Mouse (Mus musculus): ENCODE measurements around the gene Usp12. TPM values are rescaled to one million over a fixed set of nuclear protein-coding genes. Genes with fewer than 3 reads are reported as not detected.
A peak's percentile ranks its signal among the peaks of the same experiment; 100 is the strongest.
"Not testable (repeated sequence)": the region's sequence is repeated elsewhere in the genome, so short reads cannot be mapped to it uniquely, and the experiment has no call there.

Usp12 gene
- total RNA-seq, 4 experiments from 2014 or later: 50.1 to 58.9 (median 54.3) TPM

GRCm38 (mm10) chr5:146750958-146751357 is 43.8 kb downstream of the Usp12 start:
- no peak for DNase-seq (ENCODE audit: low spot score in 2 of 2)

- no peak for DNase-seq (ENCODE audit: low spot score in 2 of 2)
Measured at GRCm38 (mm10) chr5:146750273-146750672, 44.5 kb downstream of the Usp12 start.

- DNase-seq (ENCODE audit: low spot score in 2 of 2): no peak
Measured at GRCm38 (mm10) chr5:146749857-146750256, 44.9 kb downstream of the Usp12 start.

- DNase-seq (ENCODE audit: low spot score in 2 of 2): no peak
Measured at GRCm38 (mm10) chr5:146736970-146737495, 57.8 kb downstream of the Usp12 start.

- DNase-seq (ENCODE audit: low spot score in 2 of 2): no peak
Measured at GRCm38 (mm10) chr5:146736348-146736747, 58.5 kb downstream of the Usp12 start.

- not testable (repeated sequence) for DNase-seq (ENCODE audit: low spot score in 2 of 2)
Measured at GRCm38 (mm10) chr5:146735054-146735453, 59.8 kb downstream of the Usp12 start.

- peak in 1 of 2 experiments; percentile 28 for DNase-seq (ENCODE audit: low spot score in 2 of 2)
Measured at GRCm38 (mm10) chr5:146733888-146734640, 60.7 kb downstream of the Usp12 start.

- DNase-seq (ENCODE audit: low spot score in 2 of 2): no peak
Measured at GRCm38 (mm10) chr5:146733372-146733771, 61.4 kb downstream of the Usp12 start.

GRCm38 (mm10) chr5:146727006-146727405 is 67.8 kb downstream of the Usp12 start:
- DNase-seq (ENCODE audit: low spot score in 2 of 2): no peak

- no peak for DNase-seq (ENCODE audit: low spot score in 2 of 2)
Measured at GRCm38 (mm10) chr5:146724956-146725355, 69.8 kb downstream of the Usp12 start.

GRCm38 (mm10) chr5:146723452-146723851 is 71.4 kb downstream of the Usp12 start:
- no peak for DNase-seq (ENCODE audit: low spot score in 2 of 2)

GRCm38 (mm10) chr5:146722226-146722625 is 72.6 kb downstream of the Usp12 start:
- DNase-seq (ENCODE audit: low spot score in 2 of 2): no peak

GRCm38 (mm10) chr5:146719584-146720356 is 75.0 kb downstream of the Usp12 start:
- no peak for DNase-seq (ENCODE audit: low spot score in 2 of 2)

- DNase-seq (ENCODE audit: low spot score in 2 of 2): no peak
Measured at GRCm38 (mm10) chr5:146713836-146714235, 81.0 kb downstream of the Usp12 start.

- no peak for DNase-seq (ENCODE audit: low spot score in 2 of 2)
Measured at GRCm38 (mm10) chr5:146713088-146713487, 81.7 kb downstream of the Usp12 start.

- no peak for DNase-seq (ENCODE audit: low spot score in 2 of 2)
Measured at GRCm38 (mm10) chr5:146712282-146712918, 82.4 kb downstream of the Usp12 start.

- DNase-seq (ENCODE audit: low spot score in 2 of 2): no peak
Measured at GRCm38 (mm10) chr5:146709361-146709760, 85.4 kb downstream of the Usp12 start.

- peak; percentile 33 to 94 for DNase-seq (ENCODE audit: low spot score in 2 of 2)
Measured at GRCm38 (mm10) chr5:146705815-146706408, 88.9 kb downstream of the Usp12 start.

GRCm38 (mm10) chr5:146705411-146705810 is 89.4 kb downstream of the Usp12 start:
- DNase-seq (ENCODE audit: low spot score in 2 of 2): no peak

GRCm38 (mm10) chr5:146704241-146704640 is 90.6 kb downstream of the Usp12 start:
- no peak for DNase-seq (ENCODE audit: low spot score in 2 of 2)

GRCm38 (mm10) chr5:146703710-146704121 is 91.1 kb downstream of the Usp12 start:
- no peak for DNase-seq (ENCODE audit: low spot score in 2 of 2)
